Mouse (Mus musculus) left cerebral cortex, postnatal 36 days (tissue): Measurements from ENCODE around the gene Cmas. TPM values are rescaled to one million over a fixed set of nuclear protein-coding genes. Genes with fewer than 3 reads are reported as not detected.

Experiments used
- DNase-seq, 2 experiments: peaks; one replicate each; pipeline ENCODE4 v3.0.0; 2021 to 2022; ENCODE audit warnings: low spot score in 2 of 2, mixed read lengths in 1 of 2
- intact Hi-C: fragments of 180-260 bp; cut with DNase I; formaldehyde crosslinking; loops from one replicate; pipeline ENCODE4 v1.15.1; 2025
- total RNA-seq, 2 experiments: library from RNA; stranded (reverse); gene quantifications; 2 replicates each; pipeline ENCODE4 v1.2.3; 2021

Cmas gene
- total RNA-seq, 2 experiments from 2014 or later = 108 to 115 TPM

- DNase-seq = peak; percentile 78 to 79
- intact Hi-C loops = loop anchor here (2.0 kb wide), 2 partner anchors 34 to 150 kb away; partner anchors contain the start of gene St8sia1
Measured at GRCm38 (mm10) chr6:142814495-142814921, 58.0 kb downstream of the Cmas start.

GRCm38 (mm10) chr6:142815513-142815912 lies 59.0 kb downstream of the Cmas start:
- no peak for DNase-seq
- intact Hi-C loops = loop anchor here (2.0 kb wide), 2 partner anchors 35 to 149 kb away; partner anchors contain the start of gene St8sia1

- intact Hi-C loops = no loop called here
- DNase-seq = no peak
Measured at GRCm38 (mm10) chr6:142818306-142818705, 61.8 kb downstream of the Cmas start.

- no peak for DNase-seq
- intact Hi-C loops = no loop called here
Measured at GRCm38 (mm10) chr6:142823008-142823787, 66.7 kb downstream of the Cmas start.

Other genes with a start within 250 kb of the Cmas start
- gene Ldhb, start 248.7 kb upstream of the Cmas start, total RNA-seq = 100 to 1,000 TPM; 783 to 917 TPM
- 1 to 10 TPM; 2.2 to 2.7 TPM for gene Kcnj8, start 185.1 kb upstream of the Cmas start, total RNA-seq
- 1 to 10 TPM; 4.2 to 4.8 TPM for gene Abcc9, start 54.4 kb upstream of the Cmas start, total RNA-seq
- under 1 TPM; 0.22 to 0.27 TPM for gene Sult6b2, start 47.8 kb downstream of the Cmas start, total RNA-seq
- 10 to 100 TPM; 28.4 to 28.6 TPM for gene St8sia1, start 207.8 kb downstream of the Cmas start, total RNA-seq